Mouse (Mus musculus) CH12.LX (cell line): ENCODE measurements around the gene Lgals7. TPM values are rescaled to one million over a fixed set of nuclear protein-coding genes. Genes with fewer than 3 reads are reported as not detected.

Experiments used
- DNase-seq: peaks from one replicate; pipeline ENCODE4 v3.0.0-alpha.2; 2013; ENCODE audit errors: extremely low read depth
- H3K27ac ChIP-seq: 2 replicates; pipeline ENCODE4 v1.5.1; 2012; ENCODE audit warnings: low read depth, mild to moderate bottlenecking, control low read depth, moderate library complexity; ENCODE audit not compliant: insufficient read depth
- H3K27me3 ChIP-seq: replicated peaks from 2 replicates; pipeline ENCODE3; 2012; ENCODE audit warnings: inconsistent platforms
- H3K36me3 ChIP-seq, 2 experiments: replicated peaks in 1 of 2; 2 replicates each; pipeline versions ENCODE3 to v1.6.1; 2012; ENCODE audit warnings: inconsistent platforms in 1 of 2, low read length in 1 of 2, mild to moderate bottlenecking in 1 of 2, mixed read lengths in 1 of 2, moderate library complexity in 1 of 2; ENCODE audit not compliant: control insufficient read depth in 1 of 2, insufficient read depth in 1 of 2
- H3K4me1 ChIP-seq, 2 experiments: 2 replicates each; pipeline ENCODE4 v1.6.1; 2012; ENCODE audit warnings: inconsistent platforms in 1 of 2, moderate library complexity in 1 of 2; ENCODE audit not compliant: insufficient read depth in 2 of 2, control insufficient read depth in 1 of 2
- H3K4me2 ChIP-seq: 2 replicates; pipeline ENCODE4 v1.6.1; 2012; ENCODE audit warnings: low read depth, mild to moderate bottlenecking, control low read depth; ENCODE audit not compliant: poor library complexity, insufficient read depth, severe bottlenecking
- H3K4me3 ChIP-seq, 3 experiments: fragments of 150-350 bp in 1 of 3; sonication (generic) in 1 of 3; replicated peaks in 1 of 3; 2 replicates each; pipeline versions ENCODE3 to v1.5.1; 2011 to 2012; ENCODE audit warnings: low read depth in 2 of 3, low read length in 2 of 3, mild to moderate bottlenecking in 2 of 3, moderate library complexity in 2 of 3, control low read depth in 1 of 3, improper control_type of control experiment in 1 of 3, inconsistent platforms in 1 of 3, mixed read lengths in 1 of 3; ENCODE audit not compliant: poor library complexity in 1 of 3
- H3K79me2 ChIP-seq: replicated peaks from 2 replicates; pipeline ENCODE4 v1.6.1; 2012; ENCODE audit warnings: mild to moderate bottlenecking, moderate library complexity; ENCODE audit not compliant: control insufficient read depth, poor library complexity, insufficient read depth, severe bottlenecking; ENCODE audit errors: extremely low read depth
- H3K9ac ChIP-seq: 2 replicates; pipeline ENCODE4 v1.6.1; 2012; ENCODE audit warnings: low read depth, mild to moderate bottlenecking, control low read depth, moderate library complexity; ENCODE audit not compliant: insufficient read depth
- H3K9me3 ChIP-seq: replicated peaks from 2 replicates; pipeline ENCODE3; 2012; ENCODE audit warnings: low read length, inconsistent platforms, mixed read lengths
- CHD1 ChIP-seq: IDR thresholded peaks from 2 replicates; pipeline ENCODE4 v1.6.1; 2012; ENCODE audit warnings: low read depth, low read length, improper control_type of control experiment, inconsistent platforms
- CTCF ChIP-seq, 2 experiments: IDR thresholded peaks in 1 of 2; conservative IDR thresholded peaks in 1 of 2; 2 replicates each; pipeline ENCODE4 v1.5.1; 2011 to 2012; ENCODE audit warnings: low read depth in 2 of 2, low read length in 2 of 2, improper control_type of control experiment in 1 of 2, inconsistent platforms in 1 of 2, mild to moderate bottlenecking in 1 of 2, moderate library complexity in 1 of 2
- E2F4 ChIP-seq: IDR thresholded peaks from 2 replicates; pipeline ENCODE4 v1.6.1; 2011; ENCODE audit warnings: low read depth, low read length, improper control_type of control experiment; ENCODE audit not compliant: insufficient replicate concordance
- ETS1 ChIP-seq: conservative IDR thresholded peaks from 2 replicates; pipeline ENCODE4 v1.6.1; 2012; ENCODE audit warnings: low read depth, mild to moderate bottlenecking, inconsistent platforms, low read length, improper control_type of control experiment, moderate library complexity
- HCFC1 ChIP-seq: IDR thresholded peaks from 2 replicates; pipeline ENCODE4 v1.6.1; 2012; ENCODE audit warnings: low read depth, mild to moderate bottlenecking, inconsistent platforms, low read length, improper control_type of control experiment
- IRF4 ChIP-seq: IDR thresholded peaks from 2 replicates; pipeline ENCODE4 v1.6.1; 2014; ENCODE audit warnings: low read depth, mild to moderate bottlenecking, inconsistent platforms, low read length, improper control_type of control experiment
- MEF2A ChIP-seq: IDR thresholded peaks from 2 replicates; pipeline ENCODE4 v1.6.1; 2014; ENCODE audit warnings: low read depth, mild to moderate bottlenecking, inconsistent platforms, low read length, improper control_type of control experiment, borderline replicate concordance
- MYC ChIP-seq: IDR thresholded peaks from 2 replicates; pipeline ENCODE4 v1.6.1; 2011; ENCODE audit warnings: low read depth, mild to moderate bottlenecking, improper control_type of control experiment, low read length
- NRF1 ChIP-seq: IDR thresholded peaks from 2 replicates; pipeline ENCODE4 v1.6.1; 2014; ENCODE audit warnings: low read depth, mild to moderate bottlenecking, inconsistent platforms, low read length, improper control_type of control experiment, moderate library complexity
- POLR2A ChIP-seq: IDR thresholded peaks from 2 replicates; pipeline ENCODE4 v1.6.1; 2011; ENCODE audit warnings: low read depth, mild to moderate bottlenecking, improper control_type of control experiment, low read length
- POLR2AphosphoS2 ChIP-seq: IDR thresholded peaks from 2 replicates; pipeline ENCODE4 v1.6.1; 2011; ENCODE audit warnings: low read depth, low read length, improper control_type of control experiment
- RAD21 ChIP-seq: IDR thresholded peaks from 2 replicates; pipeline ENCODE4 v1.6.1; 2011; ENCODE audit warnings: low read depth, mild to moderate bottlenecking, low read length, improper control_type of control experiment, moderate library complexity
- RCOR1 ChIP-seq: conservative IDR thresholded peaks from 2 replicates; pipeline ENCODE4 v1.6.1; 2012; ENCODE audit warnings: low read depth, mild to moderate bottlenecking, inconsistent platforms, low read length, improper control_type of control experiment
- SMC3 ChIP-seq: IDR thresholded peaks from 2 replicates; pipeline ENCODE4 v1.6.1; 2011; ENCODE audit warnings: low read depth, low read length, improper control_type of control experiment
- UBTF ChIP-seq: IDR thresholded peaks from 2 replicates; pipeline ENCODE4 v1.6.1; 2012; ENCODE audit warnings: low read depth, mild to moderate bottlenecking, inconsistent platforms, low read length, improper control_type of control experiment, moderate library complexity
- USF2 ChIP-seq: conservative IDR thresholded peaks from 2 replicates; pipeline ENCODE4 v1.6.1; 2011; ENCODE audit warnings: low read depth, low read length, improper control_type of control experiment
- ZMIZ1 ChIP-seq: IDR thresholded peaks from 2 replicates; pipeline ENCODE4 v1.6.1; 2012; ENCODE audit warnings: low read depth, mild to moderate bottlenecking, inconsistent platforms, low read length, improper control_type of control experiment
- ZNF384 ChIP-seq: IDR thresholded peaks from 2 replicates; pipeline ENCODE4 v1.6.1; 2012; ENCODE audit warnings: low read depth, low read length, improper control_type of control experiment, inconsistent platforms
- dilution Hi-C: fragments of 300-500 bp; cut with MboI; formaldehyde crosslinking; loops from 2 replicates; pipeline ENCODE4 v1.14.3; 2020; ENCODE audit warnings: low sequenced_read_pairs; ENCODE audit not compliant: extremely low pct_unique_long_range_greater_than_20kb, extremely low pct_ligation_motif_present
- in situ Hi-C: fragments of 300-500 bp; cut with MboI; formaldehyde crosslinking; loops from 3 replicates; pipeline ENCODE4 v1.14.3; 2019; ENCODE audit warnings: low sequenced_read_pairs, low pct_ligation_motif_present, low pct_unique_long_range_greater_than_20kb, mixed read lengths
- polyA plus RNA-seq: library from polyadenylated mRNA; unstranded; fragments of >175 nt; gene quantifications from 2 replicates; pipeline ENCODE4 v1.2.1, GENCODE M21; 2012; ENCODE audit warnings: low read depth; ENCODE audit not compliant: insufficient read length
- total RNA-seq, 2 experiments: library from RNA; depleted of rRNA; stranded (reverse); fragments of 300-350 nt in 1 of 2; fragments of >200 nt in 1 of 2; gene quantifications; 2 replicates each; pipeline ENCODE4 v1.2.3; 2012 to 2014

The Lgals7 gene
- total RNA-seq (2012; rRNA removed) (not detected in 2 replicates), total RNA-seq (2014; rRNA removed) (not detected in 2 replicates), polyA plus RNA-seq (not detected in 2 replicates)

GRCm38 (mm10) chr7:28863540-28863939 is at the start of gene Lgals7:
Lgals7 (plus strand) TSS chr7:28863853.
- Histone ChIP-seq H3K4me1 (peaks cover 9 to 23% of the 10 kb centered on the region in 2 experiments), H3K27ac (no peak within 1 kb of the TSS), H3K4me2 (no peak within 1 kb of the TSS), H3K9me3 (peaks cover 8% of the 10 kb centered on the region), H3K9ac (no peak within 1 kb of the TSS), H3K4me3 (no peak within 1 kb of the TSS), H3K27me3 (no peaks in the 10 kb centered on the region), H3K36me3 (no peaks in the 10 kb centered on the region), H3K79me2 (no peaks in the 10 kb centered on the region)
- TF ChIP-seq POLR2A (no peak), SMC3 (no peak), RCOR1 (no peak), POLR2AphosphoS2 (no peak), IRF4 (no peak), E2F4 (no peak), ZNF384 (no peak), ETS1 (no peak), HCFC1 (no peak), RAD21 (no peak), CTCF (conservative IDR thresholded peaks at IDR 0.05 in 1 of 2, IDR thresholded peaks at IDR 0.05 in 1 of 2; ENCODE audit: low read depth in 2 of 2, low read length in 2 of 2) (no peak), NRF1 (no peak), ZMIZ1 (no peak), MYC (no peak), USF2 (no peak), MEF2A (no peak), UBTF (no peak), CHD1 (no peak)
- no peak for DNase-seq
- in situ Hi-C loops (no loop called here), dilution Hi-C loops (no loop called here)

- peak overlapping the region; percentile 22; the same call in 1 of the 2 replicates for H3K27ac ChIP-seq
- no peaks in the 10 kb centered on the region for H3K27me3 ChIP-seq
- H3K4me1 ChIP-seq: peaks cover 17 to 68% of the 10 kb centered on the region in 2 experiments
- H3K4me2 ChIP-seq: no peak overlapping the region
- in situ Hi-C loops (no loop called here), dilution Hi-C loops (no loop called here)
- H3K4me3 ChIP-seq: no peak overlapping the region
- H3K9me3 ChIP-seq: no peaks in the 10 kb centered on the region
- H3K36me3 ChIP-seq: peaks cover 69 to 75% of the 10 kb centered on the region in 2 experiments
- H3K9ac ChIP-seq: 0 out of 2 replicates have a peak overlapping the region, but pooled peaks have one; percentile 13
- TF ChIP-seq RAD21 (no peak), ZNF384 (peak; percentile 56), NRF1 (no peak), CHD1 (no peak)
- no peak for DNase-seq
- peaks cover 73% of the 10 kb centered on the region for H3K79me2 ChIP-seq
Observed at GRCm38 (mm10) chr7:28814306-28815034, 49.2 kb upstream of the Lgals7 start.
